Mouse (Mus musculus): ENCODE measurements around the gene Zfp689. TPM values are rescaled to one million over a fixed set of nuclear protein-coding genes. Genes with fewer than 3 reads are reported as not detected.
"Not testable (repeated sequence)": the region's sequence is repeated elsewhere in the genome, so short reads cannot be mapped to it uniquely, and the experiment has no call there.

The Zfp689 gene
- total RNA-seq, 2 experiments from 2014 or later = 0.71 to 1.3 TPM

DNA sequence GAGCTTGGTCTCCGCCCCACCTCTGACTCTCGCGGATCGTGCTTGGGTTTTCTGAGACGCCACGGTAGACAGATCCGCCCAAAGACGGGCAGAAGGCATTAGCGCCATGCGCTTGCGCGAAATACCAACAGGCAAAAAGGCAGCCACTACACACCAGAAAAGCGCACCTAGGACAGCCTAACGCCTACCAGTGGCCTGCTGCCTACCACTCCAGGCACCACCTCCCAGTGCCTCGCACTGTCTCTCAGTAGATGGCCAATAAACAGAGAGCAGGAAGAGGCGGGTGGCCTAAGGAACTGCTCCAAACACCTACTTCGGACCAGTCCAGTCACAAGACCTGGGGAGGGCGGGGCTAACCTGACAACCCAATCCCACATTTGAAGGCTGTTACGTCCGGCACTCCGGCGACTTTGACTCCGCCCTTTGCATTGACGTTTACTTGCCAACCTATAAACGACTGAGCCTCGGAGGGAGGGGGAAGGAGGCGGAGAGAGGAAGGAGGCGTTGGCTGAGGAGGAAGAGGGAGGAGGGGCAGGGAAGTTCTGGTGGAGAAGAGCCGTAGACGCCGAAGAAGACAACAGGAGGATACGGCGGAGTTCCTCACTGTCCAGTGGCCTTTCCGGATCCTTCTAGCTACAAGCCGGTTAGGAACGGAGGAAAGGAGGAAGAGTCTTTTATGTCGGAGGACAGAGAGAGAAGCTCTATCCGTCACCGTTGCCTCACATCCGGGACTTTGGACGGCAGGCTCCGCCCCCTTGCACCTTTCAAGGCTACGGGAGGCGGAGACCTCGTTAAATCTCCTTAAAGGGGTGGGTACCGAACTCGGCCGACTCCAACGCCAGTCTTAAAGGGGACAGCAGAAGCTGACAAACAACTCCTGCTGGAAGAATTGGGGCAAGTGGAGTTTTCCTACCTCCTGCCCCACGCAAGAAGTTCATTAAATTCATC is 29.0 kb upstream of the Zfp689 start:
- TF ChIP-seq CTCF (IDR thresholded peaks at IDR 0.05) = no peak
- peak overlapping the region; percentile 85 for H3K4me3 ChIP-seq
- peak; percentile 99 for DNase-seq
- H3K27ac ChIP-seq = peak overlapping the region; percentile 94
- intact Hi-C loops (cut with DNase I) = loop anchor here (2.0 to 10.0 kb wide), 2 partner anchors 33 to 113 kb away; partner anchors contain the start of gene Srcap

DNA sequence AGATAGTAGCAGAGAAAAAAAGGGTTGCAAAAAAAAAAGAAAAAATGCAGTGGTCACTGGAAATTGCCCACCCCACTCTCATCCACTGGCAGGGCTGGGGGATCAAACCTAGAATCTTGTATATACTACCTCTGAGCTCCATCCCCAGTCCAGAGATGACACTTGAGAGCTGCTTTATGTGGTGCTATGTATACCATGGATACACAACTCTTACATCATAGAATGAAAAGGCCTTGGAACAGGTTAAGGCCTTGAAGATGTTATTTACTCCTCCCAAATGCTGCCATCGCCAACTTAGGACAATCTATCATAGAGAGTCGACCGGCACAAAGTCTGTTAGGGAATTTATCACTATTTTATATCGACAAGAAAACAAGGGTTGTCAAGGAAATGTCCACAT is 27.9 kb upstream of the Zfp689 start:
- TF ChIP-seq CTCF (IDR thresholded peaks at IDR 0.05) = no peak
- intact Hi-C loops (cut with DNase I) = loop anchor here (10.0 kb wide), 1 partner anchor 112 kb away; no protein-coding TSS in a partner anchor
- peak overlapping the region; percentile 94 for H3K27ac ChIP-seq

DNA sequence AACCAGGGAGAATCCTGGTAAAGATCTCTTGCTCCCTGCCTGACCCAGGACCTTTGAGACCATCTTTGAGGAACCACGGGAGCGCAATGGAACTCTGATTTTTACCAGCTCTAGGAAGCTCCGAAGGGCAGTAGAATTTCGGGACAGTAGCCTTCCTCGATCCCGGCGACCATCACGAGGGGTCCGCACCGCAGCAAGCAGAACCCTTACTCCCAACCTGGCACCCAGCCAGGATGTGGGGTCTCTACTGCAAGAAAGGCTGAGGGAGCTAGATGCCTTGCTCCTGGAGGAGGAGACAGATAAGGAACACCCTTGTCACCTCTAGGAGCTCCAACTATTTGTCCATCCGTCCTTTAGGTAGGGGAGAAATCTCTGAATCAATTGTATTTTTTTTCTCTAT is 27.4 kb upstream of the Zfp689 start:
- Histone ChIP-seq H3K4me3 (peak overlapping the region; percentile 85), H3K27ac (peak overlapping the region; percentile 94; the same call in 1 of the 2 replicates)
- intact Hi-C loops (cut with DNase I) = loop anchor here (10.0 kb wide), 1 partner anchor 112 kb away; no protein-coding TSS in a partner anchor
- no peak for TF ChIP-seq CTCF (IDR thresholded peaks at IDR 0.05)
- no peak for DNase-seq

More for the DNA sequence above, 27.9 kb upstream of the Zfp689 start:
- no peak for DNase-seq
- H3K4me3 ChIP-seq = peak overlapping the region; percentile 85

DNA sequence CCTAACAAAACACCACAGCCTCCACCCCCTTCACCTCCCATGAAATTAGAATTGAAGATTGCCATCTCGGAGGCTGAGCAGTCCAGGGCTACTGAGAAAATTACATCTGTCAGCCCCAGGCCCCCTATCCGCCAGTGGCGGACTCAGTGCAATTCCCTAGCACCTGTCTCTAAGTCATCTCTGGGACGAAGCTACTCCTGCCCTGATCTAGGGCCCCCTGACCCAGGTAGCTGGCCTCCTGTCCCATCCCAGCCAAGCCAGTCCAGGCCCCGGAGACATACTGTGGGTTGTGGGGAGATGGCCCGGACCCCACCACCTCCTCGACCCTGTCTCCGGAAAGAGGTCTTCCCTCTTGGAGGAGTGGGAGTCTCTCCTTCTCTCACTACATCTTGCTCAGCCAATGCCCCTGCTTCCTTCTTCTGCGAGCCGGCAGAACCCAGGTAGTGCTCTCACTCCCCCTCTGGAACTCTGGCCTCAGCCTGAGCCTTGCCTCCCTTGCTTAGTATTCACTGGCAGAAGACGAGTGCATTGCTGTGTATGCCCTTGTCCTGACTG is 26.3 kb upstream of the Zfp689 start:
- DNase-seq = no peak
- intact Hi-C loops (cut with DNase I) = loop anchor here (10.0 kb wide), 1 partner anchor 110 kb away; no protein-coding TSS in a partner anchor
- peak overlapping the region; percentile 94; the same call in 1 of the 2 replicates for H3K27ac ChIP-seq
- TF ChIP-seq CTCF (IDR thresholded peaks at IDR 0.05) = no peak
- H3K4me3 ChIP-seq = no peak overlapping the region

DNA sequence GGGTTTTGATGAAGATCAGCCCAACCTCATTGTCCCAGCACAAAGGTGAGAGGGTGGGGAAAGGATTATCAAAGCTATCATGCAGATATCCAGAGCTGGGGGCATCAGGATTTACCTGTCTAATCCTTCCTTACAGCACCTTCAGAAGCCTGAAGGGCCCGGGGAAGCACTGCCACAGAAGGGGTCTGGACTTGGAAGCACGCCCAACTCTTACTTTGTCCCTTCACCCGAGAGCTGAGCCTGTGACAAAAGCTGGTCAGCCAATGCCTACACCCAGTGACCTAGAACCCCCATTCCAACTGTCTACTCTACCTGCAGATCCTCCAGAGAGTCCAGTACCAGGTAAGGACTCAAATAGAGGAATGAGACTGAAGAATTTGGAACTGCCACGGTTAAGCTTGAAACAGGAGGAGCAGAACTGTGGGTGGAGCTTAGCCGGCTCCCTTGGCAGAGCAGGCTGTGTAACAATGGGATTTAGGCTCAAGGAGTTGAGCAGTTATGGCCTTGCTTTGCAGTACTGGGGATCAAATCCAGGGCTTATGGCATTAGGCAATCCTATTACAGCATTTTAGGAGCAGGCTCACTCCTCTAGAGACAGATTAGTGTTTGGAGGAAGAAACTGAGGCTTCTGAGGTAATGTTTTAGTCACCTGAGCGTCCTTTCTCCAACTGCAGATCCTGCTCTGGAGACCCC is 25.6 kb upstream of the Zfp689 start:
- TF ChIP-seq CTCF (IDR thresholded peaks at IDR 0.05) = no peak
- H3K27ac ChIP-seq = peak overlapping the region; percentile 25; the same call in 1 of the 2 replicates
- intact Hi-C loops (cut with DNase I) = loop anchor here (10.0 kb wide), 1 partner anchor 110 kb away; no protein-coding TSS in a partner anchor
- no peak overlapping the region for H3K4me3 ChIP-seq
- no peak for DNase-seq

DNA sequence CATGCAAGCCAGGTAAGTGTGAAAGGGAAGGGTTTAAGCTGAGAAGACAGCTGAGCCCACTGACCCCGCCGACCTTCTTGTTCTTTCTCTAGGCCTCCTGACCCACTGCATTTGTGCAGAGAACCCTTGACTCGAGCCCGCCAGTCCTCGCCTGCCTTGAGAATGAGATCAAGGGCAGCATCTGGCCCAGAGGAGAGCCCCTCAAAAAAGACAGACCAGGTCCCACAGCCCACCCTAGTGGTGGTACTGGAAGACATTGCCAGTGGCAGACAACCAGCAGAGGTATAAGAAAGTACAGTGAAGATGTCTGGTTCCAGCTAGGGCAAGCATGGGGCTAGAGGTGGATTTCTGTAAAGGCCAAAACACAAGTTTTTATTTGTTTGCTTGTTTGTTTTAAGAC is 24.7 kb upstream of the Zfp689 start:
- TF ChIP-seq CTCF (IDR thresholded peaks at IDR 0.05) = no peak
- DNase-seq = no peak
- no peak overlapping the region for H3K4me3 ChIP-seq
- intact Hi-C loops (cut with DNase I) = loop anchor here (10.0 kb wide), 1 partner anchor 109 kb away; no protein-coding TSS in a partner anchor
- H3K27ac ChIP-seq = peak overlapping the region; percentile 13; the same call in 1 of the 2 replicates

DNA sequence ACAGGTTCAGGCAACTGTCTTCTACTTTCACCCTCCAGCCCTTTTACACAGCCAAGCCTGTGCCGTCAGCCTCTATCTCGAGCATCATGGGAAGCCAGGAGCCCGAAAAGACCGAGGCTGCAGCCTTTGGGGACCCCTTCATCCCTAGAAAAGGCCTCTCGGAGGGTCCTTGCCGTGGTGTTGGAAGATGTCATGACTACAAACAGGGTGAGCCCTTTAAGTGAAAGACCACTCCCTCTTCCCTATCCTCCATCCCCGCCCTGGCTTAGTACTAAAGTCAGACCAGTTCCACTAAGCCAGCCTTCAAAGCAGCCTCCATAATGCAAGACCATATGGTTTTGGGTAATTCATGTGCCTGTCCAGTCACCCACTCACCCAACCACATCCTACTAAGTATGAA is 23.1 kb upstream of the Zfp689 start:
- peak overlapping the region; percentile 84 for H3K4me3 ChIP-seq
- intact Hi-C loops (cut with DNase I) = loop anchor here (10.0 kb wide), 1 partner anchor 107 kb away; no protein-coding TSS in a partner anchor
- DNase-seq = no peak
- no peak for TF ChIP-seq CTCF (IDR thresholded peaks at IDR 0.05)
- peak overlapping the region; percentile 98 for H3K27ac ChIP-seq

DNA sequence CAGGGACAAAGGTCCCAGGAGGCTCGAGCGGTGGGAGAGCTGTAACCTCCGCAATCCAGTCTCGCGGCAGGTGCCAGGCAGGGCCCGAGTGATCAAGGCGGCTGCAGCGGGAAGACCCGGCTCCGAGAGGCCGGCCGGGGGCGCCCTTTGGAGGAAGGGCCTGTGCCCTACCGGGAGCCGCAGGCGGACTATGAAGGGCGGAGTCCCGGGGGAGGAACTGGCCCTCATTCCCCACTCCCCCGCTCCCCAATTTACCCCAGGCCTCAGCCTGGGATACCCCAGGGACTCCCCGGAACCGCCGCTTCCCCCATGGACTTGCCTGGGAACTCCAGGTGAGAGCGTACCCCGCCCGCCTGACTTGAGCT is 22.7 kb upstream of the Zfp689 start:
- peak; percentile 26 for TF ChIP-seq CTCF (IDR thresholded peaks at IDR 0.05)
- intact Hi-C loops (cut with DNase I) = loop anchor here (10.0 kb wide), 1 partner anchor 107 kb away; no protein-coding TSS in a partner anchor
- H3K4me3 ChIP-seq = peak overlapping the region; percentile 84
- H3K27ac ChIP-seq = peak overlapping the region; percentile 98
- peak; percentile 78 for DNase-seq

DNA sequence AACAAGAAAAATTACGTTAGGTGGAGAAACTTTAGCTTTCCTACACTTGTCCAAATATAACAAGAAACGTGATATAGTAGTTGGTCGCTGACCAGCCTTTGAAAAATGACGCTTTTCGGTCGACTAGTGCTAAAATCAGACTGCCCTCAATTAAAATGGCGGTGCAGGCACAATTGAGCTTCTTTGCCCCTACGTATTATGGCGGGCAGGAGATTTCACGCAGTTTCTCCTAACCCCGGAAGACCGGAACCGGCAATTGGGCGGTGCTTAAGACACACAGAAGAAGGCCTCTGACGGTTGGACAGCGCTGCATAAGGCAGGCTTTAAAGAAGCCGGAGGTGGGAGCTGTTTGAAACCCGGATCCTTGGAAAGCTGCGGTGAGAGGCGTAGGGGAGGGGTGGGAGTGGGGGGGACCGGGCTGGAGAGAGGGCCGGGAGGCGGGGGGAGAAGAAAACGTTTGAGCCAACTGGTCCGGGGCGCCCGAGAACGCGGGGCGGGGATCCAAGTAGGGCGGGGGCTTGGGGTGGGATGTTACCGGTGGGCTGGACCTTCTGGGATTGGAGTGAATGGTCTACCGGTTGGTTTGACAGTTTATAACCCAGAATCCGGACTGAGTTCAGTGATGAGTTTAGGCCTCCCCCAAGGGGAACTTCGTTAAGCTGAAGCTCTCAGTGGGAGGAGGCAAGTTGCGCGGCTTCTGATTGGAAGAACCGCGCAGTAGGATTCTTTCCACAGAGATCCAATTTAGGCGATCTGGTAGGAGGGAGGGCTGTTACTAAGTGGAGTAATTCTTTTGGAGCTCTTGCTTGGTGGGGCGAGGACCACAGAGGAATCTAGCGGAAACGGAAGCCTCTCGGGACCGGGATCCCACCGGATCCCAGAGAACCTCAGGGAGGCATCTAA is 22.0 kb upstream of the Zfp689 start:
- DNase-seq = peak; percentile 94
- H3K27ac ChIP-seq = peak overlapping the region; percentile 98
- peak overlapping the region; percentile 84 for H3K4me3 ChIP-seq
- intact Hi-C loops (cut with DNase I) = loop anchor here (10.0 kb wide), 1 partner anchor 106 kb away; no protein-coding TSS in a partner anchor
- no peak for TF ChIP-seq CTCF (IDR thresholded peaks at IDR 0.05)

DNA sequence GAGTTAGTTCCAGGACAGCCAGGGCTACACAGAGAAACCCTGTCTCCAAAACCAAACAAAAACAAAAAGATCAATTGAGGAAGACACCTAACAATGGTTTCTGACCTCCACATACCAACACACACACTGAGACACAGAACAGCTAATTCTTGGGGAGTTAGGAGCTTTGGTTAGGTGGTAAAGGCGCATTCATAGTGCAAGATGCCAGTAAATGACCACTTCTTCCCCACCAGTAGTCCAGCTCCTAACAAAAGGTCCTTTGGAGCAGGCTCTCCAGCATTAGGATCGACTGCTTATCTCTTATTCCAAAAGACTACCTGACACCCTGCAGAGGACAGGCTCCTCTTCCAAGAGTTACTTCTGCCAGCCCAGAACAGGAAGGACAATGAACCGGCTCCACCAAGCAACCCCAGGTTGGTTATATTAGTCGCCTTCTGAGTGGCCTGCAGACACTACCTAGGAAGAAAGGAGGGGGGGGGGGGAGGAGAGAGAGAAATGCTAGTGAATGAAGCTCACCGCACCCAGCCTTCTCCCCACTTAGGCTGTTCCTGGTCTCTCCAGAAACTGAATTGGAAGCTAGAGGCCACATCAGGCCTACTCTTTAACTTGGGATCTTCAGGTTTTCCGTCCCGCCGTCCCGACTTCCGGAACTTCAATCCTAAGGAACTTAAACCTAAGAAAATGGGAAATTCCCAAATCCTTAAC is 21.2 kb upstream of the Zfp689 start:
- no peak for TF ChIP-seq CTCF (IDR thresholded peaks at IDR 0.05)
- intact Hi-C loops (cut with DNase I) = loop anchor here (10.0 kb wide), 1 partner anchor 105 kb away; no protein-coding TSS in a partner anchor
- Histone ChIP-seq H3K4me3 (peak overlapping the region; percentile 84), H3K27ac (peak overlapping the region; percentile 98)
- no peak for DNase-seq

DNA sequence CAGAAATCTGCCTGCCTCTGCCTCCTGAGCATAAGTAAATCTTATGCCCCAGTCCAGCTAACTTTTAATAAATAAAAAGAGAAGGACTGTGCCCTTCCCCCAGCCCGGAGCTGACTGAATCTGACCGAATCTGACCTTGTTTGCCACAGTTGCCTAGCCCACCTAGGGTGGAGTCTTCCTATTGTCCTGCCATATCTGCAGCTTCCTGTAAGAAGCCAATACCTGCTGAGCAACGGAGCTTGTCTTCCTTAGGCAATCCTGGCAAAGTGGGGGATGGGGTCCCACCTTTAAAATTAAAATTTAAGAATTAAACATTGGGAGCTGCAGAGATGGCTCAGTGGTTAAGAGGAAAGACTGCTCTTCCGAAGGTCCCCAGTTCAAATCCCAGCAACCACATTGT is 17.6 kb upstream of the Zfp689 start:
- TF ChIP-seq CTCF (IDR thresholded peaks at IDR 0.05) = no peak

DNA sequence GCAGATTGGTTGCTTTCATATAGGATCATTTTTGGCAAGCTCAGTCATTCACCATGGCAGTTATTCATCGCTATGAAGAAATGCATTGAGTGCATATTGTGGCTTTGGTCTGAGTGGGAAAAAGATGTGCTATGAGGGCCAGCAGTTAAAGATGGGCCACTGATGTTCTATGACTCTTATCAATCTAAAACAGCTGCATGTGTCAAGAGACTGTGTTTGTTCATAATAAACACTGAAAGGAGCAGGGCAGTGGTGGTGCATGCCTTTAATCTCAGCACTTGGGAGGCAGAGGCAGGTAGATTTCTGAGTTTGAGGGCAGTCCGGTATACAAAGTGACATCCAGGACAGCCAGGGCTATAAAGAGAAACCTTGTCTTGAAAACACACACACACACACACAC is 16.7 kb upstream of the Zfp689 start:
- intact Hi-C loops (cut with DNase I) = loop anchor here (5.0 kb wide), 1 partner anchor 53 kb away; no protein-coding TSS in a partner anchor
- DNase-seq = not testable (repeated sequence)

More for the DNA sequence above, 17.6 kb upstream of the Zfp689 start:
- no peak overlapping the region for H3K4me3 ChIP-seq
- intact Hi-C loops (cut with DNase I) = loop anchor here (5.0 kb wide), 1 partner anchor 54 kb away; no protein-coding TSS in a partner anchor
- H3K27ac ChIP-seq = no peak overlapping the region
- DNase-seq = no peak

More for the DNA sequence above, 16.7 kb upstream of the Zfp689 start:
- H3K4me3 ChIP-seq, H3K27ac ChIP-seq: not testable (repeated sequence)

Measured in gastrocnemius, adult 2 months (tissue).